ENCODE assay signal across 8 mouse cellular contexts in genomic region chr16:33250651-33251120, GRCm38 (mm10). TPM values are rescaled to one million over a fixed set of nuclear protein-coding genes. Genes with fewer than 3 reads are reported as not detected.
DNase-seq lines count a peak whose midpoint lies in the region; ATAC-seq lines count a peak whose summit lies in the region.

No protein-coding gene starts in this region.

- peak overlapping the region; percentile 72 for H3K9ac ChIP-seq in embryonic facial prominence, embryonic 15.5 days
- peak overlapping the region; percentile 83 for H3K9ac ChIP-seq in liver, embryonic 13.5 days
- H3K9ac ChIP-seq in neural tube, embryonic 14.5 days (replicated peaks; ENCODE audit: low read depth, low read length) = no peak overlapping the region

- no peaks in the 10 kb centered on the region for H3K27me3 ChIP-seq in embryonic facial prominence, embryonic 15.5 days
- no peaks in the 10 kb centered on the region for H3K27me3 ChIP-seq in hindbrain, embryonic 10.5 days (ENCODE audit: insufficient read depth, poor library complexity, severe bottlenecking)
- no peaks in the 10 kb centered on the region for H3K27me3 ChIP-seq in liver, embryonic 13.5 days
- H3K27me3 ChIP-seq in neural tube, embryonic 14.5 days (ENCODE audit: control insufficient read depth, insufficient read depth, low read length) = no peaks in the 10 kb centered on the region

- H3K4me1 ChIP-seq in embryonic facial prominence, embryonic 15.5 days = peaks cover 20% of the 10 kb centered on the region
- H3K4me1 ChIP-seq in hindbrain, embryonic 10.5 days (replicated peaks) = peaks cover 16% of the 10 kb centered on the region
- peaks cover 17% of the 10 kb centered on the region for H3K4me1 ChIP-seq in liver, embryonic 13.5 days (replicated peaks)
- peaks cover 11% of the 10 kb centered on the region for H3K4me1 ChIP-seq in neural tube, embryonic 14.5 days (ENCODE audit: control insufficient read depth, insufficient read depth, low read length)

- peak overlapping the region; percentile 54 for H3K4me2 ChIP-seq in embryonic facial prominence, embryonic 15.5 days (replicated peaks)
- peak overlapping the region; percentile 94 for H3K4me2 ChIP-seq in liver, embryonic 13.5 days
- H3K4me2 ChIP-seq in neural tube, embryonic 14.5 days (ENCODE audit: low read depth, low read length) = peak overlapping the region; percentile 62

- H3K4me3 ChIP-seq in embryonic facial prominence, embryonic 15.5 days (replicated peaks) = peak overlapping the region; percentile 82
- H3K4me3 ChIP-seq in hindbrain, embryonic 10.5 days = peak overlapping the region; percentile 99
- H3K4me3 ChIP-seq in liver, embryonic 13.5 days (replicated peaks) = peak overlapping the region; percentile 90
- peak overlapping the region; percentile 93 for H3K4me3 ChIP-seq in neural tube, embryonic 14.5 days (ENCODE audit: low read depth, low read length)

- no peaks in the 10 kb centered on the region for H3K36me3 ChIP-seq in embryonic facial prominence, embryonic 15.5 days
- peaks cover 17% of the 10 kb centered on the region for H3K36me3 ChIP-seq in hindbrain, embryonic 10.5 days
- H3K36me3 ChIP-seq in liver, embryonic 13.5 days = no peaks in the 10 kb centered on the region
- H3K36me3 ChIP-seq in neural tube, embryonic 14.5 days (ENCODE audit: control insufficient read depth, insufficient read depth, low read length) = no peaks in the 10 kb centered on the region

- no peak for ATAC-seq in embryonic facial prominence, embryonic 15.5 days (ENCODE audit: insufficient number of reproducible peaks, low FRiP score, low TSS enrichment, low read depth)
- ATAC-seq in liver, embryonic 13.5 days (ENCODE audit: low read depth) = peak; percentile 11; the same call in 1 of the 2 replicates
- ATAC-seq in neural tube, embryonic 14.5 days (ENCODE audit: low read depth) = no peak

- DNase-seq in ovary, postnatal 14 days (ENCODE audit: low spot score) = peak; percentile 28
- no peak for DNase-seq in ovary, postnatal 10 days (ENCODE audit: low spot score)
- DNase-seq in hindbrain, embryonic 10.5 days (ENCODE audit: low spot score) = no peak
- DNase-seq in liver, embryonic 13.5 days = no peak
- DNase-seq in urinary bladder, postnatal 14 days (ENCODE audit: low spot score) = no peak
- no peak for DNase-seq in cerebellum, adult 18-20 months

- H3K27ac ChIP-seq in embryonic facial prominence, embryonic 15.5 days (replicated peaks) = peak overlapping the region; percentile 77
- peak overlapping the region; percentile 95 for H3K27ac ChIP-seq in hindbrain, embryonic 10.5 days
- peak overlapping the region; percentile 45 for H3K27ac ChIP-seq in liver, embryonic 13.5 days
- 0 out of 2 replicates have a peak overlapping the region, but pooled peaks have one; percentile 10 for H3K27ac ChIP-seq in neural tube, embryonic 14.5 days (ENCODE audit: low read depth, low read length)

- 13% methylated on average over 9 of the region's 9 CpGs for WGBS in embryonic facial prominence, embryonic 15.5 days
- 26% methylated on average over 9 of the region's 9 CpGs for WGBS in hindbrain, embryonic 10.5 days
- WGBS in liver, embryonic 13.5 days (ENCODE audit: insufficient replicate concordance) = 15% methylated on average over 9 of the region's 9 CpGs
- 23% methylated on average over 9 of the region's 9 CpGs for WGBS in neural tube, embryonic 14.5 days

- no peaks in the 10 kb centered on the region for H3K9me3 ChIP-seq in embryonic facial prominence, embryonic 15.5 days (replicated peaks)
- no peaks in the 10 kb centered on the region for H3K9me3 ChIP-seq in hindbrain, embryonic 10.5 days
- H3K9me3 ChIP-seq in liver, embryonic 13.5 days (replicated peaks) = no peaks in the 10 kb centered on the region
- H3K9me3 ChIP-seq in neural tube, embryonic 14.5 days (ENCODE audit: control insufficient read depth, low read length) = no peaks in the 10 kb centered on the region

RNA-seq across cellular contexts. Expression of gene Snx4, which starts 0.6 kb away (rescaled TPM):
- 82.2 and 83.6 TPM in 2 replicates for polyA plus RNA-seq in embryonic facial prominence, embryonic 15.5 days (2015; fragmentation: Nextera tagmentation; extraction: Ambion mirVana)
- polyA plus RNA-seq in hindbrain, embryonic 10.5 days (2016; fragmentation: Nextera tagmentation; extraction: Ambion mirVana) = 58.2 and 69.5 TPM in 2 replicates
- 25.8 and 31.7 TPM in 2 replicates for polyA plus RNA-seq in liver, embryonic 13.5 days (2015; fragmentation: Nextera tagmentation; extraction: Ambion mirVana)
- polyA plus RNA-seq in neural tube, embryonic 14.5 days (2014; fragmentation: Nextera tagmentation; extraction: Ambion mirVana) = 80.0 and 97.2 TPM in 2 replicates

Comparison
In these comparisons a context has a peak if more than half of its experiments do, and no peak if none do; other contexts are left out.
1. H3K27ac ChIP-seq: peak in every context shown above with its lines; median percentile 95 in hindbrain, embryonic 10.5 days; 77 in embryonic facial prominence, embryonic 15.5 days; 45 in liver, embryonic 13.5 days; 10 in neural tube, embryonic 14.5 days.